Mouse (Mus musculus) fat pad, adult 2 months (tissue): Measurements from ENCODE around the gene Mpped2.

Experiments used
- DNase-seq: peaks from one replicate; pipeline ENCODE4 v3.0.0-alpha.2; 2011; ENCODE audit warnings: low read depth, low spot score; ENCODE audit errors: extremely low read depth

Mpped2 gene

DNA sequence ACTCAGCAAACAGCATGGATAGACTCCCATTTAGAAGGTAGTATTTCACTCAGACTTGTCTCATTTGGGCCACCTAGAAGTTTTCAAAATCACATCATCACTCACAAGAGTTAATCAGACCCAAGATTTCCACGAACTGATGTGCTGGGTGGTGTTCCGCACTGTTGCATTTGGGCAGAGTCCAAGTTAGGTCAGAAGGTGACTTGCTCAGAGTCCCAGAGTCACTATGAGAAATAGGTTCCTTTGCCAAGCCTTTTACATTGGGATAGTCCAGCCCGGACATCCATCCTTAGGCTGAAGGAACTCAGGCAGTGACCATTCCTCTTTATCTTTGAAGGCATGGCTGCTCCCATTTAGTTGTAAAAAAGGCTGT, 97.2 kb downstream of the Mpped2 start:
- DNase-seq = no peak

DNA sequence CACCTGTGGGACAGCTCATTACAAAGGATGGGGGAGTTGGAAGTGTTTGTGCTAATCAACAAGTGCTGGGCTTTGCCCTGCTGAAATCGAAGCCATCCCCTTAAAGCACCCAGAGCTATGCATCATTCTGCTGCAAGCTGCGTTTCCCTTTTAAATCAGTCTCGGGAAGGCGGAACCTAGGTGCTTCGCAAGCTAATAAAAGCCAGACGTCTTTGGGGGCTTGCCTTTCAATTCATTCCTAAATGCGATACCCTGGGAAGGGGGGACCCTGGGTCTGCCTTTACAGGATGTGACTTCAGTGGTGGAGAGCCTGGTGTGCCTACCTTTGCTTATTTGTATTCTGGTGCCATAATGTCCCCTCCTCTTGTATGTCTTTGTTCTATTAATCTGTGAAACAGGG, 103.2 kb downstream of the Mpped2 start:
- no peak for DNase-seq

DNA sequence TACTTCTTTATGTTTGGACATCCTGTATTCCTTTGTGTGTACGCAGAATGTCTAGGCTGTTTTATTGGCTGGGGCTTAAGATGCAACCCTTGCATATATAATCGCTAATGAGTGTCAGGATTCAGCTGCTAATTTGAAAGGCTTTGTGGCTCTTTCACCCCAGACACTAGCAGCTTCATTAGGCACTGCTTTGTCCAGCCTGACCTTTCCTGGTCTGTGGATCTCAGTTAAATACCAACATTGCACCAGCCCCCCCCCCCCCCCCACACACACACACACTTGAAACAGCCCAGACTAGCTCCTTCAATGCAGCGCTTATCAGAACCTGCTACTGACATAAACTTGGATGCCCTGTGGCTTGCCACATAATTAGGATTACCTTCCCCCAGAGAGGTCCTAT, 104.8 kb downstream of the Mpped2 start:
- DNase-seq = no peak

DNA sequence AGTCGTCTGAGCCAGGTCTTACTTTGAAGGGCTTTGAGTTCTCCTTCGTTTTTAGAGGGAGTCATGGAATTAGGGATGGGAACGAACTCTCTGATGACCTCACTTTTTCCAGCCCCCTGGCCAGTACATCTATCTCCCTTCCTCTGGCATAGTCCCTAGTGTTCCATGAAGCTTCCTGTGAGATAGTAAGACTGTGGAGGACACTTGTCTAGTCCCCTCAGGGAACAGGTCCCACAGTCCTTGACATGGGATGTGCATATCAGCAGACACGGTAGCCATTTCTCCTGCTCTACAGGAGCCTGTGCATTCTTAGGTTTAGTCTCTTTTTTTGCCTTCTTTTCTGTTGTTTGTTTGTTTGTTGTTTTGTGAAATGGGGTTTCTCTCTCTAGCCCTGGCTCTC, 105.8 kb downstream of the Mpped2 start:
- no peak for DNase-seq

DNA sequence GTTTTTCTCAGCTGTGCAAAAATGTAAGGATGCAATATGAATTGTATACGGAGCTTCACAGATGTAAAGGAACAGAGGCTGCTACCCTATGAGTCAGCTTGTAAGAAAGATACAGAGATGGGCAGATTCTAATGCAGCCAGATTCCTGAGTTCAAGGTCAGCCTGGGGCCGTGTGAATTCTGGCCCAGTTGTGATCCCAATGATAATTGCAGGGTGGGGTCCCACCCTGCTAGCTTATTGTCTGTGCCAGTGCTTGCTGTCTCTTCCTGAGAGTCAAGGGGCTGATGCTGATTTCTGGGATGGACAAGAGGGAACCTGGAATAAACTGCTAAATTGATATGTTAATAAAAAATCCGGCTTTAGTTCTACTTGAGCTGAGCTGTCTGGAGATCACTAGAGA, 122.8 kb downstream of the Mpped2 start:
- DNase-seq = no peak

DNA sequence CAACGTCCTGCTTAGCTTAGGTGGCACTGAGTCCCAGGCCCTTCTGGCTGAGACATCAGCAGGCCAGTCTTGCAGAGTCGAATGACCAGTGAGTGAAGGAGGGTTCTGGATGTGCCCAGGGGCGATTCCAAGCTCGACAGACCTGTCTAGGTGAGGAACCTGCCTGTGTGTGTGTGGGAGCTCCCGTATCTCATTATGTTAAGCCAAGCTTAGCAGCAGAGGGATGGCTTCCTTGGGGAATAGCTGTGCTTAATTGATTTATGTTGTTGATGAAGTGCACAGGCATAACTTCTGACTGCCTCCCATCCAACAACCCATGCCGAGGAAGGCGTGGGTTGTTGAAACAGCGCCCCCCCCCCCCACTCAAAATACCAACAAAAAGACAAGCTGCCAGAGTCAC, 128.2 kb downstream of the Mpped2 start:
- no peak for DNase-seq

DNA sequence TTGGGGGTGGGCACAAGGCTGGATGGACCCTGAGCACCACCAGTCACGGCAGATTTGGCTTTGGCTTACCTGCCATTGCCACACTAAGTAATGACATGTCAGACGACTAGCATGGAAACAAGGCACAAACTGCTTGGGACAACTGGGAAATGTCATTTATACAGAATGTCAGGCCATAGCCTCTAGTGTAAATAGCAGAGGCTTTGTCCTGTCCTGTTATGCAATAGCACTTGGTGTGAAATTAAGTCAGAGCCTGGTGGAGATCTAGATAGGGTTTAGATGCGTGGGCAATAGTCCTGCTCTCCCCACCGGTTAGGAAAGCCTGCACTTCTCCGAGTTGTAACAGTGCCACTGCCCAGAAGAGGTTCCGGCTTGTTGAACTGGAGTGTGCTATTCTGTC, 128.8 kb downstream of the Mpped2 start:
- DNase-seq = peak; percentile 40

DNA sequence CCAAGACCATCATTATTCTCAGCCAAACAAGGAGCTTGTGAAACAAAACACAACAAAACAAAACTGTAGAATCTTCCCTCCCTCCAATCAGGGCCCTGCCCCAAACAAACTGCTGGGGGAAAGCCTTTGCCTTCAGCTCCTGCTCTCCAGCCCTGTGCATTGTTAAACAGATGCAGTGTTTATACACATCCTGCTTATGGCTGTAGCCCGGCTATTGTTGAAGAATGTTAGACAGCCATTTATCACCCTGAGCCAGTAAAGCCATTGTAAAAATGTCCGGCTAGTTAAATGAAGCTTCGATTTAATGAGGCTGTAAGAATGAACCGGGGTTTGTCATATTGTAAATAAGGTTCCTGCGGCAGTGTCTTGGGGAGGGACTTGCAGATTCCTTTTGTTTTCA, 129.5 kb downstream of the Mpped2 start:
- no peak for DNase-seq

DNA sequence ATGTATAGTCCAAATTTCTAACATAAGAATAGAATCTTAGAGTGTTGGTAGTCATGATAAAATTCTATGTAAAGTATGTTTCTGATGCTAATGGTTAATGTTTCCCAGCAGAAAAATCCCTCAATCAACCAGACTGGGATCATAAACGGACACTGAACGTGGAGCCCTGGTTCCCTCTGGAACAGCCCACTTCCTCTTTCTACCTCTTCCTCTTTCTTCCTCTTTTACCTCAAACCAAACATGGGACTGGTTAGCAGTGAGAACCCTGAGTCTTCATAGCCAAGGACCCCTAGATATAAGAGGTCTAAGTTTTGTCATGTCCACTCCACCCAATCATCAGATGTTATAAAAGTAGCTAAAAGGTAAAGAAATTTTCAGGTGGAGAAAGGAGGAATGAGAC, 132.4 kb downstream of the Mpped2 start:
- DNase-seq = no peak

DNA sequence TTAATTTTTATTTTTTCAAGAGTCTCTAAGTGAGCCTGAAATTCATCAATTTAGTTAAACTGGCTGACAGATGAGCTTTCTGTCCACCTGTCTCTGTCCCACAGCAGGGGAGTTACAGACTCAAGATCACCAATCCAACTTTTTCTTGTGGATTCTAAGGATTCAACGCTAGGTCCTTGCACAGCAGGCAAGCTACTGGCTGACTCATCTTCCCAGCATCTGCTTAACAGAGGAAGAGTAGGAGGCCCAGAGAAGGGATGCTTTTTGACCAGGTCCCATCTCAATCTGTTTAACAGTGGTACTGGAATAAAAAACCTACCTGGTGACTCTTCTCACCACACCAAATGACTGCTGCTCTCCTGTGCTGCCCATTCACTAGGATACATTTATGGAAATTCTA, 133.0 kb downstream of the Mpped2 start:
- no peak for DNase-seq

DNA sequence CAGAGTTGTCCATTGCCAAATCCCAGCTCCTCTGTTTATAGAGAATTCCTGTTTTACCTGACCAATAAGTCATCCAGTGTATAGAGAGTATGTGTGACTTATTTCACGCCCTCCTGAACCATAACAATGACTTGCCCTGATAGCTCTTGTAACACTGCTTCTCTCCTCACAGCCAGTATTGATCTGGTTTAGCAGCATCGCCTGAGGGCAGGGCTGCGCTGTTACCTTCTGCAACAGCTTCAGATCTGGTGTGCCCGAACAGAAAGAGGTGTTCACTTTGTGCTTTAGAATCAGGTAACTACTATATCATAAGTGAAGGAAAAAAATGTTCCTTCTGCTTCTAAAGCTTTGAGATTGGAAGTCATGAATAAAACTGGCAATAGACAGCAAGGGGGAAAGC, 133.7 kb downstream of the Mpped2 start:
- no peak for DNase-seq

DNA sequence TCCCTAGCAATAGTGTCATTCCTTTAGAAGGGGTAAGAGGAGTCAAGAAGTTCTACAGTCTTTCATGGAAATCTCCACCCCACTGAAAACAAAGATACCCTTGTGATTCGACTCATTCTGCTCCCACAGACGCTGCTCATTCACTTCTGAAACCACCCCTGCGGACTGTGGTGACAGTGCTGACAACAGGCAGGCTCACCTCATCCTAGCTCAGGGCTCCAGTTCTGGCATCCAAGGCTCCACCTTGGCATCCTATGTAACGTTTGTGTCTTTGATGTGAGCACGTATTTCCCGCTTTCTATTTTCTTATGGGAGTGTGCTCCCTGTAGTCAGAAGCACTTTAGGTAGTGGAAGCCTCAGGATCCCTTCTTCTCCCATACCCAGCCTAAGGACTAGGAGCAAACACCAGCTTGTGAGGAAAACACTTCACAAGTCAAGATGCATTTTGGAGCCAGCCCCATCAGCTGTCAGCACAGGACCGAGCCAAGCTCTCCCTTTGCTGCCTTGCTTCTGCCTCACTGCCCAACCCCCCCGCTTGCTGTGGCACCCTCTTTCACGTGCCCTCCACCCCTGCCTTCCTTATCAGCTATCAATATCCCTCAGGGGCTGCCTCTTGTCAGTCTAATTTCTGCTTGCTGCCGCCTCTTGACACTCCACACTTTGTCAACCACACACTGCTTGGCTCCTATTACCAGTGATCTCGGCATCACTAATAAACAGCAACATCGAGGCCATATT, 135.7 kb downstream of the Mpped2 start:
- no peak for DNase-seq

DNA sequence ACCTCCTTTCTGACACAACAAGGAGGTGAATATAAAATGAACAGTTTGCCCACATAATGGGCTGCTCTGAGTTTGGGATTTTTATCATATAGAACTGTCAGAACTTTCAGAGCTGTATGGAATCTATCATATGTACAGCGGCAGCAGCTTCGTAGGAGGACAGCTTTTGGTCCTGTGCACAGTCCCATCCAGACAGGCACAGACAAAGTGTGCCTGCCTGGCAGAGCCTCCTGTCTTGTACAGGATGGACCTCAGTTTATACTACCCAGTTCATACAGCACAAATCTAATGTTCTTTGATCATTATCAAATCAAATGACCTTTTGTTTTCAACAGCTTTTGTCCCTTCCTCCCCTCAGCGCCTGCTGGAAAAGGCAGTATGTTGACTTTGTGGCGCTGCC, 136.4 kb downstream of the Mpped2 start:
- no peak for DNase-seq

DNA sequence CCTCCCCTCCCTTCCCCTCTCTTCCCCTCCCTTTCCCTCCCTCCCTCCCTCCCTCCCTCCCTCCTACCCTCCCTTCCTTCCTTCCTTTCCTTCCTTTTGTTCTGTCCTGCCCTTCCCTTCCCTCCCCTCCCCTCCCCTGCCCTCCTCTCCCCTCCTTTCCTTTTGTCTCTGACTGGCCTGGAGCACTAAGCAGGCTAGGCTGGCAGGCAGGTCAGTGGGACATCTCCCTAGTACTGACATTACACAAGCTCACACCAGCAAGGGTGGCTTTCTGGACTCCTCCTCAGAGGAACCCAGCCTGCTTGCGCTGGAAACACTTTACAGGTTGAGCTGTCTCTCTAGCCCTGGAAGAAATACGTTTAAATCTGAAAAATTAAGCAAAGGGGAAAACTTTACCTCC, 139.5 kb downstream of the Mpped2 start:
- no peak for DNase-seq

DNA sequence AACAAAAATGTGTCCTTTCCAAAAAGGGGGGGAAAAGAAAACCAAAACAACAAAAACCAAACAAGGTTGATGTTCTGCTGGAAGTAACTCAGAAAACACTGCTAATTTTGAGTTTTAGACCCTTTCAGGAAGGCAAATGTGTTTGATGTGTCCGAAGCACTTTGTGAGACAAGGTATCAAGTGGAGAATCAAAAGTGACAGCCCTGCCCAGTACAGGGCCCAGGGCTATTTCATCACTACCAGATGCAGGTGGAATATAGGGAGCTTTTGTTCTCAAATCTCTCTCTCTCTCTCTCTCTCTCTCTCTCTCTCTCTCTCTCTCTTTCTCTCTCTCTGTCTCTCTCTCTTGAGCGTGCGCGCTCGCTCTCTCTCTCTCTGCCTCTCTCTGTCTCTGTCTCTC, 140.1 kb downstream of the Mpped2 start:
- DNase-seq = no peak

DNA sequence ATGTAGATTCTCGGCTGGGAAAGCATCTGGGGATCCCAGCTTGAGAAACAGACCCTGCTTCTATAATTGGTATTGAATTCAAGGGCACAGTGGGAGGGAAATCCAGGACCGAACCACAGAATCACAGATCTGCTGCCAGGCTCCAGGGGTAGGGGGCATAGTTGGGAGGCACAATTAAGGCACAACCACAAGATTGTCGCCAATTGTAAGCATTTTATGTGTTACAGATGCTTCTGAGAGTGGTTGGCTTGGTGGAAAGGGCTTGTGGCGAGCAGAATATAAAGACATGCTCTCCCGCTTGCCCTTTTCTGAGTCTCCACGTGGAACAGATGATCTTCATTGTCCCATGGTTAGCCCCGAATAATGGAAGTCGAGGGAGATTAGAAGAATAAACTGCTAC, 142.3 kb downstream of the Mpped2 start:
- DNase-seq = no peak

DNA sequence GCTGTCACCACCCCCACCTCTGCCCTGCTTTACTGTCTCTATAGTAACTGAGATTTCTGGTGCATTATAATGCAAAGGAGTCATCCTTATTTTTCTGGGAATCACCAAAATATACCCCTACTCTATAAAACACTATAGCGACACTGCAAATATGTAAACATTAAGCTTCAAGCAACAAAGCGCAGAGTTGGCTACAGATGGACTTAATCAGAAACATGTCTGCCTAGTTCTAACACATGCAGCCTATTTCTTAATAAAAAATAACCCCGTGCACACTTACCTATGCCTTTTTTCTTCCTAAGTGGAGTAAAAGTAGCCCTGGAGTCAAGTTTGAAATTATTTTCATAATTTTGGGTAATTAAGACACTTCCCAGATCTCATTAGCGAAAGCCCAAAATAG, 144.2 kb downstream of the Mpped2 start:
- DNase-seq = no peak

DNA sequence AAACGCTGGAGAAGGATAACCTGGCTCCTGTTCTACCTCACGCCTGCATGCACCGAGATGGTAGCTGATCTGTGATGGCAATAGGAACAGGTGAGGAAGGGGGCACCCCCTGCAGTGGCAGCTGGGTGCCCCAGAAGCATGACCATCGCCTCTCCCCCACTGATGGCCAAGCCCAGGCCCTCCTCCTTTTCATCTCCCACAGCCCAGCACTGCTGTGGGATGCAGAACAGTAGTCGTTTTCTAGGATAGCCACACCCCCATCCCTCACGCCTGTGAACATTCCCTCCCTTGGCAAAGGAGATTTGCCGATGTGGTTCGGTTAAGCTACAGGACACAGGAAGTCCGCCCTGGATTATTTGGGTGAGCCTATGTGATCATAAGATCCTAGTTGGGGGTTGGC, 151.1 kb downstream of the Mpped2 start:
- no peak for DNase-seq

DNA sequence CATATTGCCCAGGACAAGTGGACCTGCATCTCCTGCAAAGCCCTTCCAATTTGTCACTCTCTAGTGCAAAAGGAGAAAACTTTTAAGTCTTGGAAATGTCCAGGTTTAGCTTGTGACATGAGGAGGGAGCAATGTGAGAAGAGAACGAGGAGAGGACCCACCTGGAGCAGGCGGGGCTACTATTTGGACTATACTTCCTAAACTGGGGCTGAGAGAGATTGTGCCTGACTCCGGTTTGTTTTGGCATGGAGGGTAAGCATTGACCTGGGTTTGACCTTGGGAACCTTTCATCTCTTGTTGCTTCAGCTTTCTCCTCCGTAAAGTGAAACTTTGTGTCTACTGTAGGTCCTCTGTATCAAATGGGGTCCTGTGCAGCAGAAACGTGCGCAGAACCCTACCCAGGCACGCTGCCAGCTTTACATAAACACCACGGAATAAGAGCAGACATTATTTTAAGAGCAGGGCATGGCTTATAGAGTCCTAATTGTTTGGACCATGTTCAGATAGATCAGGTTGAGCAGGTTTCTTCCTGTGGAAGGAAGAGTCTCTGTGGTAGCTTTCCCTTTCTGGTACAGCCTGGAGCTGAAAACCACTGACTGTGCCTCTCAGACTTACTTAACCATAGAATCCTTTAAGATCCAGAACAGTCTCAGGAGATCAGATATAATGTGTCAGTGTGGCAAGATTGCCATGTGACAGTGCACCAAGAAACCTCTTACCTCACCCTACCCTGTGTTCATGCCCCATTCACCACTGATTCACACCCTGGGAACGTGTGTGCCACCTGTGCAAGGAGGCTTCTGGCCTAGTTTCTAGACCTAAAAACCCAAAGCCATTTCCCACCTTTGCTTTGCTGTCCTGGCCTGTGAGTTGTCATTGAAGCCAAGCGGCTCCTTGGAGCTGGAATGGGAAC, 152.0 kb downstream of the Mpped2 start:
- peak; percentile 89 for DNase-seq

DNA sequence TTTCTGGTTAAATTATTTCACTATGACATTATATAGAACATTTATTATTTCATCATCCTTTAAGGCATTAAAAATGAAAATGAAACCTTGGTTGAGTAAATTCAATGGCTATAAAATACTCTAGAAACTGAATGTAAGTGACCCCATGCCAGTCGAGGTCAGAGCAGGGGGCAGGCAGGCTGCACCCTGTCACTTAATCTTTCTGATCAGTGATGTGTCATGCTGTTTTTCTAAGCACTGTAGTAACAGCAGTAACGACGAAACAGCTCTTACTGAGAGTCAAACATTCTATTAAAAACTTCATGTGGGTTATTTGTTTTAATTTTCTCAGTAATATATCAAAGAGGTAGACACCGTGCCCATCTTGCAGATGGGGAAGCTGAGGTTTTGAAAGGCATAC, 153.4 kb downstream of the Mpped2 start:
- DNase-seq = no peak

DNA sequence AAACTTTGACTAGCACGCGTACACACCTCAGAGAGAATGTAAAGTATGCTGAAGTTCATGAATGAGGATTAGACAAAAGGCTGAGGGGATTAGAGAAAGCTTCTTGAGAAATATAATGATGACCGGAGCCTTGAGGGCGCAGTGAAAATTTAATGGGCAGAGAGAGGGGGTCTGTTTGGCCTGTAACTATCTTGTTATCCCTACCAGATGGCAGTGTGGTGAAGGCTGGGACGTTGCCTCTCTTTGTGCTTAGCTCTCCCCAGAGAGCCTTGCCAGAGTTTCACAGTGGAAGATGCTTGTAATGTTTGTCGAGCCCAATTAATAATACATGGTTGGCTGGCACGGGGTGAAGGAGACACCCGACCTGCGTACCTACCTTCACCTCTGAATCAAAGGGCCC, 156.3 kb downstream of the Mpped2 start:
- no peak for DNase-seq

DNA sequence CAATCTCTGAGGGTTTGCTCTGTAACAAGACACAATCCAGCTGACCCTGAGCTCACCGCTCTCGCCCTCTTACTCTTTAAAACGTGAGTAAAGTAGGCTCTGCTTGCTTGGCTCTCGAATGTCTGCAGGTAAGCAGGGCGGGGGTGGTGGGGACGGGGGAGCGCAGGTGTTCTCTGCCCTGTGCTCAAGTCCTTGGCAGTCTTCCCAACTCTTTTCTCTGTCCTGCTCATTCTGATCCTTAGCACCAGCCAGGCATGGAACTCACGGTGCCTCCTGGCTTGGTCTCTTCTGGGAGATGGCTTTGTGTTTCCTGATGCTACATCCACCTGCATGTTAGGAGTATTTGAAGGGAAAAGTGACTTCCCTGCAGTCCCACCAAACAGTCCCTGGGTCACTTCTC, 158.4 kb downstream of the Mpped2 start:
- DNase-seq = no peak

DNA sequence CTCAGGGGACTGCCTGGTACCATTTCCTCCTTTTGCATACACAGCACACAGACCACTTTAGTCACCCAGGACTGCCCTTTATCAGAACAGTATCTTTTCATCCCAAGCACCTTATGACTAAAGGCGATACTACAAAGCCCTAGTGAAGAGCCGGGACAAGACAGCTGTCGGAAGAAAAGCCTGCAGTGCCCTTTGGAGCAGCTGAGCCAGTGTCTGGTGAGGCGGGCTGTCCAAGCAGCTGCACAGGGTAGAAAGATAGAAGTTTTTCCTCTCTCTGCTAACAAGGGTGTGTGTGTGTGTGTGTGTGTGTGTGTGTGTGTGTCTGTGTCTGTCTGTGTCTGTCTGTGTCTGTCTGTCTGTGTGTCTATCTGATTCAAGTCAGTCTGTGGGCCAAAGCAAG, 161.1 kb downstream of the Mpped2 start:
- DNase-seq = no peak
